Mouse (Mus musculus): Measurements from ENCODE around the gene Hist2h3b.
"Not testable (repeated sequence)": the region's sequence is repeated elsewhere in the genome, so short reads cannot be mapped to it uniquely, and the experiment has no call there.

GRCm38 (mm10) chr3:96220131-96220764 is 48.2 kb upstream of the Hist2h3b start:
- not testable (repeated sequence) for TF ChIP-seq CTCF (IDR thresholded peaks at IDR 0.05; ENCODE audit: borderline replicate concordance, insufficient read depth, low read depth, low read length); POLR2A (IDR thresholded peaks at IDR 0.05; ENCODE audit: borderline replicate concordance, insufficient read depth, low read length)

Data from cerebellum, adult 2 months (tissue).